Mouse (Mus musculus) embryonic fibroblast, embryonic 13.5 days (primary cell): ENCODE results near the gene Spata33.

ENCODE experiments used
- CTCF ChIP-seq: IDR thresholded peaks from 2 replicates; pipeline ENCODE4 v1.5.1; 2011; ENCODE audit warnings: mild to moderate bottlenecking, control low read depth, low read length, moderate library complexity, borderline replicate concordance; ENCODE audit not compliant: insufficient read depth
- POLR2A ChIP-seq: IDR thresholded peaks from 2 replicates; pipeline ENCODE4 v1.6.1; 2011; ENCODE audit warnings: low read depth, mild to moderate bottlenecking, control low read depth, low read length, moderate library complexity

GRCm38 (mm10) chr8:123245543-123245942 lies 32.9 kb downstream of the Spata33 start:
- no peak for TF ChIP-seq CTCF
- no peak for TF ChIP-seq POLR2A
